Mouse (Mus musculus) ES-E14 (cell line): ENCODE measurements around the gene Dio2.

Experiments used
- CHD2 ChIP-seq: IDR thresholded peaks from 2 replicates; pipeline ENCODE4 v1.6.1; 2014; ENCODE audit warnings: mild to moderate bottlenecking, low read depth, low read length, inconsistent platforms
- MAFK ChIP-seq: IDR thresholded peaks from 2 replicates; pipeline ENCODE4 v1.6.1; 2014; ENCODE audit warnings: mild to moderate bottlenecking, low read depth, low read length, inconsistent platforms; ENCODE audit not compliant: insufficient read depth
- ZNF384 ChIP-seq: IDR thresholded peaks from 2 replicates; pipeline ENCODE4 v1.6.1; 2012; ENCODE audit warnings: low read depth, low read length, inconsistent platforms

GRCm38 (mm10) chr12:90738388-90739223 is at the start of gene Dio2:
- TF ChIP-seq ZNF384 (no peak), MAFK (no peak), CHD2 (no peak)
